Mouse (Mus musculus) adrenal gland, postnatal 4 days (tissue): Measurements from ENCODE around the gene Creb5. TPM values are rescaled to one million over a fixed set of nuclear protein-coding genes. Genes with fewer than 3 reads are reported as not detected.
A peak's percentile ranks its signal among the peaks of the same experiment; 100 is the strongest.

ENCODE experiments used
- DNase-seq, 2 experiments: peaks; one replicate each; pipeline ENCODE4 v3.0.0; 2021 to 2022; ENCODE audit warnings: low spot score in 2 of 2, mixed read lengths in 2 of 2
- long read RNA-seq, 2 experiments: library from polyadenylated mRNA; stranded (forward); transcript quantifications; one replicate each; pipeline ENCODE4 v2.0.0; 2021
- total RNA-seq, 2 experiments: library from RNA; stranded (reverse); gene quantifications; 2 replicates each; pipeline ENCODE4 v1.2.3; 2021

Gene Creb5
- total RNA-seq, result 1 to 10 TPM; 7.2 to 7.4 TPM
- long read RNA-seq, experiment 1, partial matches to known transcripts, result 0 of 3 reads
- long read RNA-seq, experiment 1, other reads (novel, unspliced or antisense), result 3 of 3 reads
- long read RNA-seq, experiment 2, partial matches to known transcripts, result 0 of 1 reads
- long read RNA-seq, experiment 2, other reads (novel, unspliced or antisense), result 1 of 1 reads

DNA sequence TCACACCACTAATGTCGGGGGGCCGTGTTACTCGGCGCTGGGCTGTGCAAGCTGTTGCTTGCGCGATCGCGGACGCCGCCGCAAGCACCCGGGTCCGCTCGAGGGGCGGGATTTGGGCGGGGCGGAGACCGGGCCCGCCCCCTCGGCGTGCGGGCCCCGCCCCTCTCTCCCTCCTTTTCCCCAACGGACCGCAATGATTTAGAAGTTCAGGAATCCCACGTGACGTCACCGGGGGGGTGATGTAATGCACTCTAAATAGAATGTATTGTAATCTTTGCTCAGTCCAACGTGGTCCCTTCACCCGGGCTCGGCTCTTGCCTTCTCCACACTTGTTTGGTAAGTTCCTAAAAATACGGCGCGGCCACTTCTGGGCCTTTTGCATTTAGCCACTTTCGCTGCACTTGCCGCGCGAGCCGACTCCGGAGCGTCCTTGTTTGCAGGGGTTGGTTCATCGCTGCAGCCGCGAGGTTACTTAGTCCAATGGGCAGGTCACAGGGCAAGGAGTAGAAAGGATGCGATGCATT, at the start of gene Creb5:
TSS of gene Creb5 (plus strand) at position 233 of the 524 bp plus-strand sequence.
- DNase-seq, result peak; percentile 33 to 63

DNA sequence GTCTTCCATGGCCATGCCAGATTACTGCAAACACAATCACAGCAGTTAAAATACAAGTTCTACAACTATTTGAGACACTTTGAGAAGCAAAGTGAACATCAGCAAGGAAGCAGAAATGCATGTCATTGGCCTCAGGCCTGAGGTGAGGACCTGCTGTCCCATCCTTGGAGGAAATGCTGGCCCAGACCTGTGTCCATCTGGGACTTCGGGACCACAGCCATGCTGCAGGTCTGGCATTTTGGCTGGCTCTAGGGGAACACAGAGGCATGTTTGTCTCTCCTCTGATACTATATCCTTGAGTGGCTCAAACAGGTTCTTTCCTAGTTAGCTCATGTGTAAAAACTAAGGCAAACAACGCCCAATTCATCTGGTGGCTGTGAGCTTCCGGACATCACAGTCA, 27.2 kb upstream of the Creb5 start:
- DNase-seq, result no peak

DNA sequence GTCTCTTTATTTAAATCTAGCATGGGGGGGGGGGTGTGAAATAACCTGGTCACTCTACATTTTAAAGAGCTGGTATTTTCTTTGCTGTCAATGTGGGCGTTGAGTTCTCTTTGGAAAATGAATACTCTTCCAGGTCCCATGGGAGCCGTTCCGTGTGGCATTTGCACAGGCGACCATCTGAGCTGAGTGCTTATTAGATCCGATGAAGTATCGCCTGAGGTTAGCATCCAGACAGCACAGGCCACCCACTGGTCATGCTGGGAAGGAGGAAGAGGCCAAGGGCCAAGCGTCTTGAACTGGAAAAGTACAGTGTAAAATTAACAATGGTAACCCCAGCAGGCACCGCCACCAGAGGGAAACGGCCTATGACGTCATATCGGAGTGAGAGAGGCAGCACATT, 24.7 kb upstream of the Creb5 start:
- no peak for DNase-seq

DNA sequence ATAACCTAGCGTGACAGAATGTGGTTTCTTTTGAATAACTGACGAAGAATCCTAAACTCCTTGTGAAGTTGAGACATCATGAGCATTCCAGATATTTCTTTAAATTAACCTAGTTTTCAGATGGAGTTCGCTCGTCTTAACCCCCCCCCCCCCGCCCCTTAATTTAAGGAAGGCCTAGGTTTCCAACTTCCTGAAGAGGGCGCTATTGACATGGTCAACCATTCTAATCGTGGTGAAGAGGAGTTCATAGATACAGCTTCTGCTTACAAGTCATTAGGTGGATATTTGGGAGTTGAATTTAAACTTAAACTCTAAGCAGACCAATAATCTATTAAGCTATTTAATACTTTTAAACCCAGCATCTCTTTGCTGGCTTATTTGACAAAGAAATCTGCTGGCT, 20.0 kb upstream of the Creb5 start:
- DNase-seq, result no peak

DNA sequence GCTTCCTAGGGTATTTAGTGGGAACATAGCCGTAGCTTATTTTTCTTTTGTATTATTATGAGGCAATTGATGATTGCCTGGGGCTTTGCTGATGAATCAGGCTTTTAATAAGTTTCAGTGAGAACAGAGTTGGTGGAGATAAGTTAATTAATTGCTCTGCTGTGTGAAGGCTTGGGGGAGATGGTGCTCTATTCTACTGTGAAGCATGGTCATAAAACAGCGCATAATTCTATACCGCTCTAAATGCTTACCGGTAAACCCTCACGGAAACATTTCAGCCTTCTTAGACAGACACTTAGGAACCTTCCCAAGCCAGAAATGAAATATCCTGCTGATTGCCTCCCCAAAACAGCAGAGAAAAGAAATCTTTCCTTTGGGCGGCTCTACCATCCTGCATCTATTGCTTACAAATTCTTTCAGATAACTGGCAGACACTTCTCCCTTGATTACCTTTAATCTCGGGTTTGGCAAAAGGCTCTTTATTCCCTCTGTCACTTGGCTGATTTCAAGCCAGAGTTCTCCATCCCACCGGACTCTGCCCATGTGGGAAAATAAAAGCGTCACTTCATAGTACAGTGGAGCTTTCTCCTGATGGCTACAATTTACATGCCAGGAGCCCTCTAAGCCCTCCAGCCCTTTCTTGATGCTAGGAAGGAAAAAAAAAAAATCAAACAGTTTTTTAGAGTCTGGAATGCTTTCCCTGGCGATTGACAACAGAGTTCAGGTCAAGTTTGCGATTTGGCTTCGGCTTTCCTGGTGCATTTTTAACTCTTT, 19.2 kb upstream of the Creb5 start:
- DNase-seq, result no peak

DNA sequence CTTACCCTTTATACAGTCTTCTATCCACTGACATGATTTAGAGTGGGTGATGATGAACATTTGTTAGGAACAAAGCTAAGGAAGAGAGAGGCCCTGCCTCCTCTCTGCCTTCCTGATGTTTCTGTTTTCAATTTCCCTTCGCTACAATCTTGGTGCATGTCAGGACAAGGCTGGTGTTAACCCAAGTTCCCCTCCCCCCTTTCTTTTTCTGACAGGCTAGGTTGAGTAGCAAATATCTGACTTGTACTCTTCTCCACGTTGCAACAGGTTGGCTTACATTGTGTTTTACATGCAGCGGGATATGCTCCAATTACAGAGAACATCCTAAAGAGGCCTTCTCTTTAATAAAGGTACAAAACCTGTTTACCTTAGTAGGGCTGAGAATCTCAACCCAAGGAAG, 15.9 kb upstream of the Creb5 start:
- DNase-seq, result no peak

DNA sequence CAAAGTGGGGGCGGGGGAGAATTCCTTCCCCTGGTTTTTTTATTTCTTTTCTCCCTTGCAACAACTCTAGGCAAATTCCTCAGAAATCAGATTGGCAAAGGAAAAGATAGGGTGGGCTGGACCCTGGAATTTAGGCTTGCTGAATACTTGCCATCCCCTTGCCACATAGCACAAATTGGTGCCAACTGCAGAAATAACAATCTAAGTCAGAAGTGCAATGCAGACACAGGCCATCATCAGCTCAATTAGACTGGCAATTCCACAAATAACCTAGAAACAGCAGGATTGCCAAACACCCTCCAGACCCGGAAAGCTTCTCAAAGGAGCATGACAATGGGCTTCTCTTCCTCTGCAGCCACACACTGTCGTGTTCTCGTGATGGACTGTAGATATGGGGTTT, 15.4 kb upstream of the Creb5 start:
- no peak for DNase-seq

DNA sequence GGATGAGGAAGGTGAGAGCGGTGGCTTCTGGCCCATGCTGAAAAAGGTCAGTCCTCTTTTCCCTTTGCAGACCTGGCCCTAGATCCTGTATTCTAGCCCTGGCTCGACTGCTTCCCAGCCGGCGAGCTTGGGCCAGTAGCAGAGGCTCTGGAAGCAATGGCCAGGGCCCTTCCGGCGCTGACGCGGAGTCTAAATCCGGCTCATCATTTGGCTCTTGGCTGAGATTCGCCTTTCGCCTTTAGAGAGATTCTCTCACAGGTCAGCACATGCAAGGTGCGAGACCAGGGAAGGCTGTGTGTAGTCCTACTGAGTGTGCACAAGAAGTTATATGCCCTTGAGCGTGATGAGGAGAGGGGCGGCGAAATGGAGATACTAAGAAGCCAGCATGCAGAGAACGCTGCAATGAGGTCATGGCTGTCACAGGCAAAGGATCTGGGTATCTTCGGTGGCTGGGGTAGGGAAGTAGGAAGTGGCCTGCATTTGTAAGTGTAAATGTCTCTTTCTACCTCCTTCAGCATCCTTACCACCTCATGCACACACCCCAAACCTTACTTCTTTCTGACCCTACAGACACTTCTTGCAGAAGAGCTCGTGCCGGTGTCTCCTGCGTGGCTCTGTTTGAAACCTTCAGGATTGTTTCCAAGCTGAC, 557 bp upstream of the Creb5 start:
- no peak for DNase-seq

DNA sequence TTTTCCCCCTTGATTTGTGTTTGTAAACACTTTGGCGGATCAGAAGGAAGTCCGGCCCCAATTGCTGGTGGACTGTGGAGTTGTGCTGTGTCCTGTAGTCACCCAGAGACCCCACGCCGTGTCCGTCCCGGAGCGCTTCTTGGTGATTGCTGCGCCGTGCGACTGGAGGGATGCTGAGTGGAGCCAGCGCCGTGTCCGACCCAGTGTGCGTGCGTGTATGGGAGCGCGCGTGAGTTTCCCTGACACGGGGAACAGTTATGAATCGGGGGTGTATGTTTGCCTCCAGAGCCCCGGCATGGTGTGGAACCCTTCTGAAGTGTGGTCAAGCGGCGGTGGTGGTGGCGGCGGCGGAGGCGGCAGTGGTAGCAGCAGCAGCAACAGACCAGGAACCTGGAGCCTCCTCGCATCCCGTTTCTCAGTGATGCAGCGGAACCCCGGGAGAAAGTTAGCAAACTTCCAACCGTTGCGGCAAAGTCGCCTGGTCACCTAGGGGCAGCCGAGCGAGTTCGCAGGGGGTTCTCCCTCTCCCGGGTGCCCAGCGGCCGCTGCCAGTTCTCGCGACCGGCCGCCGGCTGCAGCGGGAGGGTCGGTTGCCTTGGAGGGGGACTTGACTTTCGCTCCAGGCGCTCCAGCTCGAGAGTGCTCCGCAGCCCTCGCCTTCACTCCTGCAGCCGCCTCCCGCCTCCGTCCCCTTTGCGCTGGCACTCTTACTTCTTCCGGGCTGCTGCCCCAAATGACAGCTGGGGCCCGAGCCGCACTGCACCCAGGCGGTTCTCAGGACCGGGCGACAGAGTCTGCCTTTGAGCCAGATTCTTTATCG, 702 bp downstream of the Creb5 start:
- no peak for DNase-seq

DNA sequence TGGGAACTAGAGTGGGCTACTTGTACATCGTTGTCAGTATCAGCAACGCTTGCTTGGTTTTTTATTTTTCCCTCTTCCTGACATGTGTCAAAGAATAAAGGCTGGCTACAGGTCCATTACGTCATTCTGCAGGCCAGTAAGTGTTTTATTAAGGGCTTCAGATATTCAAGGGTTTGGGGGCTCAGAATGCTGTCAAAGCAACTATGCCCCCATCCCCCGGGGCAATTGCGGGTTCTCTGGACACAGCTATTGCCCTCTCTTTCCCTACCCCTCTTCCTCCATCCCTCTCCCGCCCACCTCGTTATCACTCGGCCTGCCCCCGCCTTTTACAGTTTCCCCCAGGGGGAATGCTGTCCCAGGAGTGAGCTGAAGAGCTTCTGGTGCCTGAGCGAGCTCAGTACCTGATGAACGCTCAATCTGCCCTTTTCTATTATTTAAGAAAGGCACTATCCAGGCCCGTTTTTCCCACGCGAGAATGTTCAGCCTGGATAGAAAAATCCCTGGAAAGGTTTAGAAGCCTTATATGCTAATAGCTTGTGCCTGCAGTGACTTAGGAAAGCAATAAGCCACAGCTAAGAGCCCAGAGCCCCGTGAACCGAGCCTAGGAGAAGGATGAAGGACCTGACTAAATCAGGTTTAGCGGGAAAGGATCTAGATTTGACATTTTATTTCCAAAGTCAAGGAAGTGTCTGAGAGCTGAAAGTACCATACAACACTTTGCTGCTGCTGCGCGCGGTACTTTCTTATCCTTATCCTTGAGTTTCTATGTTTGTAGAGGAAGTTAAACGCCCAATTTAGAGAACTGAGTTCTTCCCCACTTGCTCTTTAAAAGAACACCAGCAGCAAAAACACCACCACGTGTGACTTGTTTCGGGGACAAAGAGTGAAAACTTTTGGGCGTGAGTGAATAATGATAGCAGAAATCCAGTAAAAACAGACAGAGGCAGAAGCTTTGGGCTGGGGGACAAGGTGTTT, 1.8 kb downstream of the Creb5 start:
- DNase-seq, result no peak

DNA sequence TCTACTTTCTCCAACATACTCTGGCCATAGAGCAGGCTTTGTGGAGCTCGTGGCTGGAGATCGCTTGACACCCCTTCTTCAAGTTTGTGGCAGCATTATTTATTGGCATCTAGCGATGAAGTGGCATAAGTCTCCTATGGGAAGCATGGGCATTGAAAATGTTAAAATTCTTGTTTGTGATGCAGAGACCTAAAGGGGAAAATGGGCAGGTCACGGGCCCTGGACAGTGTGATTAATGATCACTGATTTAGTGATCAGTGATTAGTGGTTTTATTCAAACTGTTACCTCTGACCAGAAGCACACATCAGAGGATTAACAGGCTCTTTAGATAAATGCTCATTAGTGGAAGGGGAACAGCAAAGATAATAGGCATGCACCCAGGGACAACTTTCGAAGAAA, 2.6 kb downstream of the Creb5 start:
- no peak for DNase-seq

DNA sequence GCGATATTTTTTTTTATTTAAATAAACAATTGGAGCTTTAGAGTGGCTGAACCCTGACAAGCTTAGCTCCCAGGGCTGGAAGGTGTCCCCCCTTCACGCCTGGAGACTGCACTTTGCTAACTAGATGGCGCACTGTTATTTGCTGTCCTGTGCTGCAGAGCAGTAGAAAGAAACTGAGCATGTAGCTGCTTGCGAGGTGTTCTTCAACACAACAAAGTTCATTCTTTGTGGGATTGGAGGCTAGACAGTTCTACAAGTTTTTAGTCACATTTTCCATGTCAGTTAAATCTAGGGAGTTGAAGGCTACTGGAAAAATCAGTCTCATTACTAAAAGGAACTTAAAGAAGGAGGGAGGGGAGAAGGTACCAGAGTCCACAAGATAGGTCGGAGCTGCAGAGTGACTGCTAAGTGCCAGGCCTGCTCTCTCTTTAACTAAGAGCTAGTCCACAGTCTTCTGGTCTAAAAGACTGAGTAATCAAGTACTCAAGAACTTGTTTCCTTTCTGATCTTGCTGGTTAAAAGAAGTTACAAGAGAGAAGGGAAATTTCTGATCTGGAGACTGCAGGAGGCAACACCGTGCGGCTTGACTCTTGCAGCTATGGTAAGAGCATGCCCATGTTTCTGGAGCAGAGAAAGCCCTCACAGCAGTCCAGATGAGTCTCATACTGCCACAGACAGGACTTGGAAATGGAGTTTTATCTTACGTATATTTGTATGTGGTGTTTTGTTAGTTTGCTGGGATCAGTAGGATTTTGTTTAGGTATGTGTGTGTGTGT, 3.3 kb downstream of the Creb5 start:
- DNase-seq, result no peak

DNA sequence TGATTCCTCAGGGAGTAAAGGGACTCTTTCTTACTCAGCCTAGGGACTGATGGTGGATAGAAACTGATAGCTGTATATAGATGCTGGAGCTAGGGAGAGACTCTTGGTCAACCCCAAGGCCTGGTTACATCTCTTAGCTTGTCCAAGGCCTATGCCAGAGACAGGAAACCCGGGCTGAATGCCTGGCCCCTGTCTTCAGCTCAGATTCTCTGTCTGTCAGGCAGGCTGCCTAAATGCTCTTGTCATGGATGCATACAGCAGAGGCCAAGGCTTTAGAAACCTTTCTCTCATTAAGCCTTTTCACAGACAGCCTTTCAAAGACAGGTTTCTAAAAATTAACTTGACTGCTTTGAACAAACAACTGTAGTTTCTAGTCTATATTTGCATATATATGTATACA, 5.9 kb downstream of the Creb5 start:
- no peak for DNase-seq

DNA sequence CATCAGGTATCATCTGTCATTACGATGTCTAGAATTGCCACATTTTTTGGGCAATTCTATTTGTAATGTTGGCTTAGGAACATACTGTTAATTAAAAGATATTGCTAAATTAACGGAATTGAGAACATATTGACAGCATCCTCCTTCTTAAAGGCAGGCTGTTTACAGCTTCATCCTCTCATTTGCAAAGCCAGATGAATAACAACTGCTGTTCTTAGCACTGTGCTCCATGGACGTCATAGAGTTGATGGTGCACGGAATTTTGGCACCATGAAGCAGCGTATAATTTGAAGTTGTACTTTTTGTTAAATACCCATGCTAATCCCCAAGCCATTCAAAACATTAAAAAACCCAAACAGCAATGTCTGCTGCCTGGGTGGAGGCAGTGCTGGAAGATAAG, 10.8 kb downstream of the Creb5 start:
- DNase-seq, result no peak

DNA sequence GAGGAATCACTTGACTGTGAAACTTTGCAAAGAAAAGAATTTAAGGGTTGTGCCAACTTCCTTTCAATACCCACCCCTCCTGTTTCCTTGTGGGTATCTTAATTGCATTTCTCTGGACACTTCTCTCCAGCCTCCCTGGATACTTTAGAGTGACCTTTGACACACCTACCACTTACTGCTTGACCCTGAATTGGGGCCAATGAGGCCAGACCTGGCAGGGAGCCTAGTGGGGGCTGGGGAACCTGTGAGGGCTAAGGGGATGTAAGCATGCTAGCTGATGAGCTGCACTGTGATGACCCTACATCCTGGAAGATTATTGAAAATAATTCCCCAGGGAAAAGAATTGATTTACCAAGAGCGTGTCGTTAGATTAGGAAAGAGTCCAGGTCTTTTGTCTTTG, 17.1 kb downstream of the Creb5 start:
- no peak for DNase-seq

DNA sequence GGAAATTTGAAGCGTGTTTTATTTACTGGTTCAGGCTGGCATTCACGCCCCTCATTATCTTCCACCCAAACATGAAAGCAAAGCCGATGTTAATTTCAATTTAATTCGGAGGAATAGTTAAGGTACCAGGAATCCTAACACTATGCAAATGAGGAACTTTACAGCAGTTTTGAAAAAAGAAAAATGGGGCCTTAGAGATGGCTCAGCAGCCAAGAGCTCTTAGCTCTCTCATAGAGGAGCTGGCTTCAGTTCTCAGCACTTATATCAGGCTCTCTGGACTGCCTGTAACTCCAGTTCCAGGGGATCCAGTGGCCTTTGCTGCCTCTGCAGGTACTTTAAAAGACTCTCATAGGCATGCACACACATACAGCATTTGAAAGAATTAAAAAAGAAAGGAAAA, 19.1 kb downstream of the Creb5 start:
- no peak for DNase-seq

DNA sequence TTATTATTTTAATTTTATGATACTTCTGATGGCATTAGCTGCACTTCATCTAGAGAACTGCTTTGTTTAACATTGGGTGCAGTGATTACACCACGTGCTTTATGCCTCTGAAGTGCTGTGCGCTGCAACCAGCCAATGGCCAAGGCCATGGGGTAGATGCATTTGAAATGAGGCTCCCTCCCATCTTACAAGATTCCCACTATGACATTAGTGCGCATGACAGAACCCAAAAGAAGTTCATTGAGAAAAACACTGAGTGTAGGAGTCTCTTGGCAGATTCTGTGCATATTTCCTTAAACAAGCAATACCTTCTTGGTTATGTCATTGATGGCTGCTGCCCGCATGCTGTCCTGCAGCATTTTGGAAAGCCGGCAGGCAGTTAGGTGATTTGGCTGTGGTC, 19.6 kb downstream of the Creb5 start:
- DNase-seq, result no peak

DNA sequence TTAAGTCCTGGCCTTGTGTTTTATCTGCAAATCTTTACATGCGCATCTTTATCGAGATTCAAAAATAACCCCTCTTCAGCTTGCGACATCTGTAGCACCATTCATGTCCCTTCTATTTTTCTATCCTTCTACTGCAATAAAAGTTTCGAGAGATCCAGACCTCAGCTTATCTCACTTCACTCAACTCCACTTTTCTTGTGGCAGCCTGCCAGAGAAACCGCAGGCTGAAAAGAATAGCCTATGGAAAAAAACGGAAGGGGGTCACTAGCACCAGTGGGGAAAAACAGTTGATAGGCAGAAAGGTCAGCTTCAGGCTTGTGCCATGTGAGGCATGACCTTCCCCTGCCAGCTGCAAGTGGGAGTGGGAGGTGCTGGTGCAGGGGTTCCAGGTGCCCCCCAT, 21.6 kb downstream of the Creb5 start:
- no peak for DNase-seq

DNA sequence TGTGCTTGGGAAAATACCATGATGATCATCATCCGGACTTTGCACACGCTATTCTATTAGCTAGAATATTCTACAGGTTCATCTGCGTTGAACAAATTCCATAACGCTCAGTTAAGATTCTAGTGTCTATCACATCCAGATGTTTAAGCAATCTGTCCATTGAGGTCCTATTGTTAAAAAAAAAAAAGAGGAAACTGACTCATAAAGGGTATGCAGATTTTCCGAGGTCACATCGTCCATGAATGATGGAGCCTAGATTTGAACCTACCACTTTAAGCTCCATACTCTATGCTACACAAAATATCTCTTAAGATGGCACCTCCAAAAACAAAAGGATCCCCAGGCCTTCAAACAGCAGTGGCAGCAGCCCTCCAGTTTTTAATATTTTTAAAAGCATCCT, 26.5 kb downstream of the Creb5 start:
- no peak for DNase-seq

DNA sequence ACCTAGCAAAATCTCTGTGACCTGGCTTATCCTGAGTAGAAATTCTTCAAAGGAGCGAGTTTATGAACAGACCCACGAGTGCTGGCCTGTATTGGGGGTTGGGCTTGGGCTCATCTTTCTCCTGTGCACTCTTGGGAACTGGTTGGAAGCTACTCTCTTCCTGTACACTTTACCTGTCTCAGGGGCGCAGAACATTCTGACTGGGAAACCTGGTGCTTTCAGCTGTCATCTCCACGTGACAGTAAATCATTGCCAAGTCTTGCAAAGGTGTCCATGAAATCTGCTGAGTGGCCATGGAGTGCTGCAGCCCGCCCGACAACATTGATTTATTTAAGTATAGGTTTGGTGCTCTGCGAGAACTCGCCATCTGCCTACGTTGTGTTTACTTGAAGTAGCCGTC, 27.1 kb downstream of the Creb5 start:
- DNase-seq, result no peak
